Mouse (Mus musculus) heart, postnatal 25 days (tissue): ENCODE measurements at regions not wholly inside any gene's neighbourhood (a gene's known extent, or its start where the extent isn't known, plus 50 kb on each side); places are given as distances from the start of the nearest gene placed in this dataset.
A peak's percentile ranks its signal among the peaks of the same experiment; 100 is the strongest.

Source experiments
- DNase-seq: peaks from one replicate; pipeline ENCODE4 v3.0.0; 2022; ENCODE audit warnings: low spot score
- intact Hi-C: fragments of 180-260 bp; cut with DNase I; formaldehyde crosslinking; loops from one replicate; pipeline ENCODE4 v1.15.1; 2025

DNA sequence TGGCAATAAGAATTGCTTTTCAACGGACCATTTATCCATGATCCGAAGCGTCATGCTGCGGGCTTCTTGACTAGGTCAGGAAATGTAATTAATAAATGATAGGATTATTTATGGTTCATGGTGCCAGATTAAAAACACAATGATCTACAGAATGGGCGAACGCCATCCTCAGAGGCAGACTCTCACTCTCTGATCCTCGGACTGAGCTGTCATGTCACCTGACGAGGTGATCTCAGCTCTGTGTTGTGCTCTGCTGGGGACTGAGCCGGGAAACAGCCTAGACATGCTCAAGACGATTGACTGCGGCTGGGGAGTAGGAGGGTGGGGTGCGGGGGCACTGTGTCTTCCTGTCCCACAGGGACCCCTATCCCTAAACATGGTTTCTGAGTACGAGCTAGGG is 217.4 kb upstream of the A230072I06Rik start:
- DNase-seq: no peak

DNA sequence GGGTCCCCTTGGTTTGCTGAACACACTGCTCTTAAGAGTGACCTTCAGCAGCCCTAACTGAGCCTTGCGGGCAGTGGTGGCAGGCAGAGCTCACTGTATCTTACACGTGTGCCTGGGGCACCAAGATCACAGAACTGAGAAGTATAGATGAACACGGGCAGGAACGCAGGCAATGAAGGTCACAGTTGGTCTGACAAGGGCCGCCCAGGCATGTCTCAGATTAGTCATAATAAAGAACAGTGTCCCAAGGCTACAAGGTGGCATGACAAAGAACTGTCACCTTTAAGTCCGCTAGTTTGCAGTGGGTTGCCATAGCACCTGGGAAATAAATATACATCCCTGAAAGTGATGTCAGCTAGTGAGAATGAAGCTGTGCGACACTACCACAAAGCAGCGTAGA is 215.9 kb upstream of the A230072I06Rik start:
- intact Hi-C loops: no loop called here
- no peak for DNase-seq

More for the DNA sequence above, 217.4 kb upstream of the A230072I06Rik start:
- intact Hi-C loops: no loop called here

DNA sequence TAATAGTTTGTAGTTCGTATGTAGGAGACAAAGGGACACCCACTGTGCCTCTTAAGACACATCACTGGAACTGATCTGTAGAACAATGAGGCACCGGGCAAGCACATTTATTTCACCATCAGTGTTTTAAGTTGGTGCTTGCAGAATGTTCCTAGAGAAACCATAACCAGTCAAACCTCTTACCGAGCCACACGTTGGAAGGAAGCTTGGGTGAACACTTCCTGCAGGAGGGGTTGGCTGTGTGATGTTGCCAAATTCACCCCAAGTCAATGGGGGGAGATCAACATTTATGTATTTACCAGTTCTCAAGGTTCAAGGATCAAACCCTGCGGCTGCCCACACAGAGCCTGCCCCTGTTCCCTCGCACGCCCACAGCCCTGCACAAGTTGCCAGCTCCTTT is 214.0 kb upstream of the A230072I06Rik start:
- intact Hi-C loops: no loop called here
- DNase-seq: no peak

DNA sequence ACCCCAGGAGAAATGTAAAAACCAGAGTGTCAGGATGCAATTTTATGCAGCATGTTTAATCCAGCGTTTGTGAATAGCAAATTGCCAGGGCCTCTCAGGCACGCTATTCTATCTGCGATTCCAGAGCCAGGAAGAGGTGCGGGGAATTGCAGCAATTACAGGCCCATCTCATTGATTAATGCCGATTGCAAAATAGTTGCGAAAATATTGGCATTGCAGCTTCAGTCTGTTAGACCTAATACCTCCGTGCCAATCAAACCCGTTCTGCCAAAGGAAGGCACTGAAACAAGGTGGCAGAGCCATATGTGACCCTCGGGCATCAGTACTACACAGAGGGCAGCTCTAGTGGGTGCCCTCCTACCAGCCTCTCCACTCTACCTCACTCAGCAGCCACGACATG is 212.2 kb upstream of the A230072I06Rik start:
- DNase-seq: no peak
- intact Hi-C loops: no loop called here

DNA sequence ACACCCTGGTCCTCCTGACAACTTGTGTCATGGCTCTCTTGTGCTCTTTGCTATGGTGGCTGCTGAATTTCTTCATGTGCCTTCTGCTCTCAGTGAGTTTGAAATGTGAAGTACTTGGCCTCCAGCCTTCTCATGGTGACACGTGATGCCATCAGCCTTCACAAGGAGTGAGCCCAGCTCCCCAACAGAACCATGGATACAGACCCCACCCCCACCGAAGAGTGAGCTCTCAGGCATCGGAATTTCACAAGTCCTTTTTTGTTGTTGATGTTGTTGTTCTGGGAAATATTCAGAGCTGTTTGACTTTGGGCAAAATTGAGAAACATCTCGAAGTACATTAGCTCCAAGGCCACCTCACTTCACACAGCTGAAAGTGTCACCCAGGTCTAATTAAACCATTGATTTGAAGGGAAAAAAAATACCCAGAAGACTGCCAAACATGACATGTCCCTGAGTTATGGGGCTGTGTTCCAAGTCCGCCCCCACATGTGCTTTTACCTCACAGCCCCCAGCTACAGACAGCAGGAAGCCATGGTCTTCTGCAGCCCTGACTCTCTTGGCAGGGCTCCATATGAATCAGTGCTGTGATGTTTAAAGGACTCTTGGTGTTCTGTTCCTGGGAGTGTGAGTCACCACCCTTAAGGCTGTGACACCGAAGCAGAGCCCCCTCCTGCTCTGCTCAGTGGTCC is 205.2 kb upstream of the A230072I06Rik start:
- peak; percentile 14 for DNase-seq
- intact Hi-C loops: no loop called here

DNA sequence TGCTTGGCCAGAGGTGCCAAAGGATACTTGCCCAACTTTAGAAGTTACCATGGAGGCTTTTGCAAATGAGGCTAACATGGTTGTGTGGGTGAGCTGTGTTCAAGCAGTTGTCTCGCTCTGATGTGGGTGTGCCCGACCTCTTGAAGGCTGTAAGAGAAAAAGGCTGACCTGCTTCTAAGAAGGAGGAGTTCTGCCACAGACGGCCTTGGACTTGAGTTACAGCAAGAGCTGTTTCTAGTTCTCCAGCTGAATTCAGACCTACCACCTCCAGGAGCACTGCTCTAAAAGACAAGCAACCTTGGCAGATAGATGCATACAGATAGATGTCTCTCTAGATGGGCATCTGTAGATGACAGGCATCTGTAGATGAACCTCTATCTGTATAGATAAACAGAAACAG is 202.7 kb upstream of the A230072I06Rik start:
- DNase-seq: no peak
- intact Hi-C loops: no loop called here

DNA sequence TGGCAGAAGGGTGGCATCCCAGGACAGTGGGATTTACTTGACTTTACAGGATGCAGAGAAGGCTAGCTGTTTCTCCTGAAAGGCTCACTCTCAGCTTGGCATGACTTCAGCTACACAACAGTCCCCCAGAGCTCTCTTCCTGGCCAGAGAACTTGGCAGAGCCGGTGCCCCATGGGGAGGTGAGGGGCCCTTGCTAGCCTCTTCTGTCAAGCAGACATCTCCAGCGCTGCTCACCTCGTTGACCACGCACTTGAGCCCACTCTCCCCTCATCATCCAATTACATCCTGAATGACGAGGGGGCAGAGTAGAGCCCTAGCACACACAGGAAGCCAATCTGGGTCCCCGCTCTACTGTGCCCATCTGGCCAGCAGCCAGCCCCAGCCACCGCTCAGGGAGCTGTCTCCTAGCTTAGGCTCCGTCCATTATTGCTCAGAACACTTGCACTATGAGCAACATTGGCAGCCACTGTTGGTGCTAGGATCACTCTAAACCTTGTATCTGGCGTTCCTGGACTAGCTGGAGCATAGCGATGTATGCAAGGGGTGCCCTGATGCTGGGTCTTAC is 201.7 kb upstream of the A230072I06Rik start:
- intact Hi-C loops: no loop called here

DNA sequence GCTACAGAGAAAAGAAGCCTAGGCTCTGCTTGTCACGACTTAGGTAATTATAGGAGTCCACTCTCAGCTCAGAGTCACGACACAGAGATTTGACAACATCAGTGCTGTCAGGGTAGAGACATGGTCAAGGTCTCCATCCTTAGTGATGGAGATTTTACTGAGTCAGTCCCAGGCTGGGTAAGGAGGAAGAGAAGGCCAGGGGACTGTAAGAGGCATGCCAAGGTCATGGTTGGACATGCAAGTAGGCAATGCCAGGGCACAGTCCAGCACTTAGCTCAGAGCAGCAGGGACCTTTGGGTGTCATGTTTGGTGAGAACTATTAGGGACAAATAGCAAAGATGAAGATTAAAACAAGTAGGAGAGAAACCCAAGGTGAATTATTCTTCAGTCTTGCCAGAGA is 200.7 kb upstream of the A230072I06Rik start:
- DNase-seq: no peak
- intact Hi-C loops: no loop called here

More for the DNA sequence above, 201.7 kb upstream of the A230072I06Rik start:
- DNase-seq: no peak

DNA sequence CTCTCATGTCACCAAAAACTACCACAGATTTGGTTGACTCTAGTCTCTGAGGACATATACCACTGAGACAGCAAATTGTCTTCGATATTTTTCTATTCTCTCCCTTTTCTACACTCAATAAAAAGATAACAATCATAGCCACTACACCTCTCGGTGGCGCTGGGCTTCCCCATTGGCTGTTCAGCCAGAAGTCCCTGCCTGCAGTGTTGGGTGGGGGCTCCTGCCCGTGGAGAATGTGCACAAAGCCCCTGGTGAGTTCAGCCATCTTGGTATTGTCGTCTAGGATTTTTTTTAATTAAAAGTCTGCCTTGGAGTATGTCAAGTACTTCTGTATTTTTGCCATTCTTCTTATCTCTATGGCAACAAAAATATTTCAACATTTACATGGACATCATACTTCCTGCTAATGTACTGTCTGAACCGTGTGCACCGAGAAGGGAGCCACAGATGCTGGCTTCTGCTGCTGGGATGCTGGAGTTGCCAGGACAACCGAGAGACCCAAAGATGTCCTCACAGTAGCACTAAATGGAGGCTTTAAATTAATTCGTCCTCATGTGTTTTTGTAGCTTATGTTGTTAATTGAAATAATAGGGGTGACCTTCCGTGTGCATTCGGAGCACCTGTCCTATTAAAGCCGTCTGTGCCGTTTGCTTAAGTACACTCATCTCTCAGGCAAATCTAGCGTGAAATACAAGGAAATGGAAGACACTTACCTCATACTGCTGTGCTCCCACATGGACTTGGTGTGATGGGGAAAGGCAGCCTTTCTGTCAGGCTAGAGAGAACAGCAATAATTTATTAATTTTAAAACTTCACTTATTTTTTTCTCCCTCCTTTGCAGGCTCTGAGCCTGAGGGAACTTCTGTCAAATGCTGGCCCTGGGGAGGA is 199.7 kb upstream of the A230072I06Rik start:
- intact Hi-C loops: no loop called here
- no peak for DNase-seq

DNA sequence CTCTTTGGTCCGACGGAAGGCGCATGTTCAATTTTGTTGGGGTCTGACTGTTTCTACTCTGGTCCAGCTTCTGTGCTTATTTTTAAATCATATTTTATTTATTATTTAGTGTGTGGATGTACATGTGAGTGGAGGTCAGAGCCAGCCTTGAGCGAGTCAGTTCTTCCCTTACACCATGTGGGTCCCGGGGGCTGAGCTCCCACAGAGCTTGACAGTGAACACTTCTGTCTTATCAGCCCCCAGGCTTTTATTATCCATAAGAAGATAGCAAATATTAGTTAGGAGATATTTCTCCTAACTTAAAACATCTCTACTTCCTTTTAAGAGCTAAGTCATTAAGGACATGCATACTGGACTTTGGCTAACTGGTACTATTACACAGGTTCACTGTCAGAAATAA is 197.1 kb upstream of the A230072I06Rik start:
- no peak for DNase-seq
- intact Hi-C loops: no loop called here

DNA sequence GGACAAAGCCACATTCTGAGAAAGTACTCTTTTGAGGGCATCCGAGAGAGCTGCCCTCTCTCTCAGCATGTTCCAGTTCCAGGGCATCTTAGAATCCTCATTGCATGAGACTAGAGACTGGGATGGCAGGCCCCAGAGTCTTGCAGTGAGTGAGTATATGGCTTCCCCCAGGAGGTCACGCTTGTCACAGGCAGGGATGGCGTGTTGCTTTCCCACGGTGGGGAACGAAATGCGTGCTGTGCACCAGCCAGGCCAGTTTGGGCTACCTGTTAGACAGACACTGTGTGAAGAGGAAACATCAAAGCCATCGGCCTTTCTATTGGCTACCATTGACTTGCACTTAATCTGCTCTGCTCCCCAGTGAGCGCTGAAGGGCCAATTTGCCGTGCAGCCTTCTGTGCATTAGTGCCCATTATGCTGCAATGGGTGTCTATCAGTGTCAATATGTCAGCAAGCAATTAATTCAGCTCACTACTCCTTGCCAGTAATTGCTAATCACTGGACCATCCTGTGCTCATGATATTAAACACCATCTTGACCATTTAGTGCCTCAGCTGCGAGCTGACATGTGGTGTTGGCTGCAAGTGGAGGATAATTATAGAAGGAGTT is 191.3 kb upstream of the A230072I06Rik start:
- DNase-seq: no peak
- intact Hi-C loops: no loop called here

DNA sequence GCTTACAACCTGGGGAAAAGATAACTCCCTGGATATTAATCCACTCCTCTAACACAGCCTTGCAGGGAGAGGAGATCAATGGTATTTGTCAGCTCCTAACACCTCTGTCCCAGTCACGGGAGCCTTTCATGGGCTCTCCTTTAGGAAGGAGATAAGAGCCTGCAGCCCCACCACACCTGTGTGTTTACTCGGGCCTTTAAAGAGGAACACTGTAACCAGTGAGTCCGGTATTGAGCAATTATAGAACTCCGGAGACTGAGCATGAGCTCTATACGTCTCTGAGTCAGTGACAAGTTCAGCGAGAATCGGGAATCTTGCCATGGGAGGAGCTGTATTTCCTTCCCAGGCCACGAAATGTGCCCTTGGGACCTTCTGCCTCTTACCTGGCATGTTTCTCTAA is 178.5 kb upstream of the A230072I06Rik start:
- no peak for DNase-seq
- intact Hi-C loops: no loop called here

DNA sequence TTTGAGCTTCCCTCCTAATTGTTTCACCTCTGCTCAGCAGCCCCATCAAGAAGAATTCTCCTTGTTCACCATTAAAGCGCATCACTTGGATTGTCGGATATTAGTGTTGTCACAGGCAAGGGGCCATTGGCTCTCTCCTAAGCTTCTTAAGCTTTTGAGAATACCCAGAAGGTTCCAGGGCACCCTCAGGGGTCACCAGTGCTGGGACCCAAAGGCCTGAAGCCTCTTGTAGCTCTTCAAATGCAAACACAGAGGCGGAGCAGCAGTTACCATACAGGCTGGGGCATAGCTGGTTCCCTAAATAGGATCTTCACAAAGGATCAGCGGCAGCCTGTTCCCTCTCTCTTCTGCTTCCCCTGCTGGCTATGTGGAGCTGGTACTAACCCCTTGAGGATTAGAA is 175.3 kb upstream of the A230072I06Rik start:
- intact Hi-C loops: no loop called here
- DNase-seq: no peak

DNA sequence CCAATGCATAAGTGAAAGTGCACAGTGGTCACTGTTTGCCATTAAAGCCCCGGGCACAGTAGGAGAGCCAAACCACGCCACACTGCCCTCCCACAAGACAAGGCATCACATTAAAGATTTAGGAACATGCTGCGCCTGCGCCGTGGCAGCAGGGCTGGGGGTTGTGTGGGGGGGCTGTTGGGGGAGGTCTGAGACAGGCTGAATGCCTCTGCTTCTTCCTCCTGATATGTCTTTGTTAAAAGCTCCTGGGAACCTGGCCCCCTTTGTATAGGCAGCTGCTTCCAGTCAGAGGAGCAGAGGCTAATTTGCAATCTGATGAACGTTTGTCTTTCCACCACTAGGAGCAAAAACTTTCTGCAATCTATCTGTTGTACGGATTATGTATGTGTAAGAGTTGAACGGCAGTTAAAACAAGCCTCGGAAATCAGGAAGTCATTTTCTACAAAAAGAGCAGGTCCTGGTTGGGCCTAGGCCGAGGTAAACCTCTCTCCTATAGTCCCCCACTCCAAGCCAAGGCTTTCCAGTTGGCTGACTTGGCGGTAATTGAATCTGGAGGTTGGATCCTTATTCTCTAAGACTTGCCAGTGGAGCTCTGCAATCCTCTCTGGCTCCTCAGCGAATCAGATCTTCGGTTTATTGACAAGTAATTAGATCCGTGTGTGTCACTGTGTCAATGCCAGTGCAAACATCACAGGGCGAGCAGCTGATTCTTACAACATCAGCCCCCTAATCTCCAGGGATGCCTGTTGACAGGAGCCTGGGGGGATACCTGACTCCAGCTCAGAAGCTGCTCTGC is 173.3 kb upstream of the A230072I06Rik start:
- intact Hi-C loops: no loop called here

DNA sequence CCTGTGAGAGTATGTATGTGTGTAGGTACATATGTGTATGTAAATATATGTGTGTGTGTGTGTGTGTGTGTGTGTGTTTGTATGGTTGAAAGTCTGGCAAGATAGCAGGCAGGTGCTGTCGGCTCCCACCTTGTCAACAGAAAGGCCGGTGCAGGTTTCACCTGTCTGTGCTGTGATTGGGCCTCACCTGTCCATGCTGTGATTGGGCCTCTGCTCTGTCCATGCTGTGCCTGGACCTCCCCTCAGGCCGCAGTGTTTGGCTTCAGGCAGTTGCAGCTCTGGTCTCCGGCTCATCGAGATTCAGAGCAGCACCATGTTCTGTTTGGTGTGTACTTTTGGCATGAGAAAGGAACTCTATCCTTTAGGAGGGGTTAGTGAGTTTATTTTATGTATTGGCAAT is 170.0 kb upstream of the A230072I06Rik start:
- intact Hi-C loops: no loop called here
- DNase-seq: no peak

More for the DNA sequence above, 173.3 kb upstream of the A230072I06Rik start:
- DNase-seq: no peak

DNA sequence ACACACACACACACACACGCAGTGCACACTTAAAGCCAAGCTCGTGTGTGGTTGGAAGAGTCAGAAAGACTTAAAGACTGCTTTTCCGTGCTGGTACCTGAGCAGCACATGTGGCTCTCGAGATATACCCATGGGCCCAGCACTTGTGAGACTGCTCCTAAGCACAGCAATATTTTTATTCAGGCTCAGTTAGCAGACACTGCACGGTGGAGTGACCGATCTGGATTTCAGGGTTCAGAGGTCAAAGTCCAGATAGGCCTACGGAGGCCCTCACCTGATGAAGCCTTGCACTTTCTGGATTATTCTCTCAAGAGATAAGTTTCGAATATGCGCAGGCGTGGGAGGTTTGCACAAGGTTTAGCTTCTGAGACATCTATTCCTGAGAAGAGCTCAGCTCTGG is 167.0 kb upstream of the A230072I06Rik start:
- intact Hi-C loops: no loop called here
- DNase-seq: no peak

DNA sequence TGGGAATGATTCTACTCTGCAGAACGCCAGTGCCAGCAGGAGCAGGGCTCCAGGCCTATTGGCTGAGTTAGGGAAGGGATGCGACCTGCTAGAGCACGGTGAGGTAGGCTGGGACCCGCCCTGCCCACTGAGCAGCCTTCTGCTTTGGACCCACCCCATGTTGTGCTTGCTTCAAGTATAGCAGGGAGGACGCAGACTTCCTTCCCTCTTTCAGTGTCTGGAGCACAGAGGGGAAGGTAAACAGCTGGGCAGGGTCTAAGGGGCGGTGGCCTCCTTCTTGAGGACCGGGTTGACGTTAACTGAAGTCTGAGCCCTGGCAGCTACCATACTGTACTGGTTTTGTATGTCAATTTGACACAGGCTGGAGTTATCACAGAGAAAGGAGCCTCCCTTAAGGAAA is 165.6 kb upstream of the A230072I06Rik start:
- intact Hi-C loops: no loop called here
- DNase-seq: no peak

DNA sequence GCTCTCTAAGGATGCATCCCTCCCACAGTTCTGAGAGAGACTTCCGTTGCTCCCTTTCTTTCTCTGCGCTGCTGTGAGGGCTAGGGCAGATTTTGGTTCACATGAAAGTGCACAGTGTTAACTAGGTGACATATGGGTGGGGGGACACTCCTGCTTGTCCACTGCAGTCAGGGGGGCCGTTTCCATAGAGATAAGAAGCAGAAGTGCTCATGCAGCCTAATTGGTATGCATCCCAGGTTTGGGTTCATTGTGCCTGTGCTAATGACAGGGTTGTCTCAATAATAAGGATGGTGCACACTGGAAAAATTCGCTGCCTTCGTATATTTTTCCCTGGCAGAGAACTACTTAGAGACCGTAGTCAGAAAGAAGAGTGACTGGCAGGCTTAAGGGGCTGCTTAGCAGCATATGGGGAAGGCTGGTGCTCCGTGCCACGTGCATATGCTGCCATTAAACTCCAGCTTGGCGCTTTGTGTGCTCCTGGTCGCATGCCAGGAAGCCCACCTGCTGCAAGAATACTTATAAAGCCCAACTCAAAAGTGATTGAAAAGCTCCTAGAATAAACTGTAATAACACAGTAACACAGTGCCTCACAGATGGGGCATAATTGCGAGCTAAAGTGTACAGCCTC is 152.1 kb upstream of the A230072I06Rik start:
- intact Hi-C loops: no loop called here
- DNase-seq: no peak

DNA sequence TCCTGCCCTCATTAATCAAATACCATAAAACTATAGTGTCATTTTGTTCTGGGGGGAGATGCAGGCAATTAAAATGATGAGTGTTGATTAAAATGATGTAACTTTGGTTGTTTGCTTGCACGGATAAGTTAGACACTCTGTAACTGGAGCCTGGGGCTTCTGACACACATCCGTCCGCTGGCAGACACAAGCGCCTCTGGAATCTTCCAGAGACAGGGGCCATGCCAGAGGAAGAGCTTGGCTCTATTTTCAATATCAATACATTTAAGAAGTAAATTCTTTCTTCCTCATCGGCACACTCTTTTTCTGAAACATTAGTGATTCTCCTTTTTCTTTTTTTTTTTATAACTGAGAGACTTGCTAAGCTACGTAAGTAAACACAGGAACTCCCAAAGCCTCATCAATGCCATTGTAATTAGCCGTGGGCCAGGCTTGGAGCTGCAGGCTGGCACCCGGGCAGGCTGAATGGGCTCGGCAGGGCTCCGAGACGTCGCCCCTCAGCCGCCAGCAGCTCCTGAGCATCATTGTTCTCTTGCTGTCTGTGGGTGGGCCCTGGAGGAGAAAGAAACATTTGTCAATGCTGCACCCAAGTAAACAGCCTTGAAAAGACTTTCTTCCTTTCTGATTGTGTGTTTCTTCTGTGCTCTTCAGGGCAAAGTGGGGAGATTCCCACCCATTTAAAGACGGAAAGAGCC is 151.4 kb upstream of the A230072I06Rik start:
- no peak for DNase-seq
- intact Hi-C loops: no loop called here
